Mouse (Mus musculus) limb, embryonic 14.5 days (tissue): ENCODE results near the gene Rnf213. TPM values are rescaled to one million over a fixed set of nuclear protein-coding genes. Genes with fewer than 3 reads are reported as not detected.

ENCODE experiments used
- ATAC-seq: fragments of 200-750 bp; cut with Nextera tagmentation; 2 replicates; pipeline ENCODE4 v1.8.0; 2017; ENCODE audit warnings: low read depth, moderate number of reproducible peaks, moderate TSS enrichment; ENCODE audit not compliant: low FRiP score
- DNase-seq: peaks from one replicate; pipeline ENCODE4 v3.0.0-alpha.2; 2015; ENCODE audit warnings: low spot score
- H3K27ac ChIP-seq: fragments of 300-500 bp; sonication (generic); replicated peaks from 2 replicates; pipeline ENCODE4 v1.5.1; 2014; ENCODE audit warnings: low read depth, mild to moderate bottlenecking, low read length, moderate library complexity, mixed read lengths
- H3K27me3 ChIP-seq: fragments of 300-500 bp; sonication (generic); 2 replicates; pipeline ENCODE4 v1.6.1; 2014; ENCODE audit warnings: low read length, mixed read lengths; ENCODE audit not compliant: control insufficient read depth, insufficient read depth
- H3K36me3 ChIP-seq: fragments of 300-500 bp; sonication (generic); 2 replicates; pipeline ENCODE4 v1.6.1; 2014; ENCODE audit warnings: mild to moderate bottlenecking, low read length, moderate library complexity, mixed read lengths; ENCODE audit not compliant: control insufficient read depth, insufficient read depth
- H3K4me1 ChIP-seq: fragments of 300-500 bp; sonication (generic); 2 replicates; pipeline ENCODE4 v1.6.1; 2014; ENCODE audit warnings: antibody characterized with exemption, low read length, mixed read lengths; ENCODE audit not compliant: control insufficient read depth, insufficient read depth
- H3K4me2 ChIP-seq: fragments of 300-500 bp; sonication (generic); replicated peaks from 2 replicates; pipeline ENCODE4 v1.6.1; 2014; ENCODE audit warnings: low read depth, mild to moderate bottlenecking, low read length, moderate library complexity; ENCODE audit not compliant: severe bottlenecking
- H3K4me3 ChIP-seq: fragments of 300-500 bp; sonication (generic); replicated peaks from 2 replicates; pipeline ENCODE4 v1.5.1; 2014; ENCODE audit warnings: low read length
- H3K9ac ChIP-seq: fragments of 300-500 bp; sonication (generic); 2 replicates; pipeline ENCODE4 v1.6.1; 2014; ENCODE audit warnings: mild to moderate bottlenecking, low read depth, low read length, moderate library complexity; ENCODE audit not compliant: severe bottlenecking
- H3K9me3 ChIP-seq: fragments of 300-500 bp; sonication (generic); 2 replicates; pipeline ENCODE4 v1.6.1; 2016; ENCODE audit warnings: low read length; ENCODE audit not compliant: control insufficient read depth
- POLR2A ChIP-seq: fragments of 200-500 bp; IDR thresholded peaks from 2 replicates; pipeline ENCODE4 v1.8.0; 2012; ENCODE audit warnings: inconsistent platforms, mild to moderate bottlenecking, moderate library complexity, borderline replicate concordance; ENCODE audit not compliant: insufficient read depth, insufficient read length; ENCODE audit errors: extremely low read depth
- WGBS: fragments of 180-500 bp; shearing (Covaris S2); extraction: QIAGEN DNeasy Blood & Tissue Kit; methylation state at CpG from one replicate; pipeline ENCODE4 v1.1.7; 2014; 5-methylcytosine and 5-hydroxymethylcytosine counted together
- polyA plus RNA-seq, 2 experiments: library from polyadenylated mRNA; depleted of rRNA in 1 of 2; stranded (reverse) in 1 of 2; unstranded in 1 of 2; fragments of >200 nt; fragmentation: Nextera tagmentation in 1 of 2; extraction: Ambion mirVana in 1 of 2; gene quantifications; 2 replicates each; pipeline versions ENCODE4 v1.2.1 to v1.2.3; 2012 to 2014

Gene Rnf213
- polyA plus RNA-seq, 2 experiments: 5.8 to 9.5 TPM

GRCm38 (mm10) chr11:119389851-119390270 is 3.0 kb upstream of the Rnf213 start:
- H3K27me3 ChIP-seq: peaks cover 10% of the 10 kb centered on the region; the same call in 1 of the 2 replicates
- H3K9ac ChIP-seq: peak overlapping the region; percentile 69
- peak overlapping the region; percentile 62 for H3K4me3 ChIP-seq
- peak; percentile 67 for DNase-seq
- no peaks in the 10 kb centered on the region for H3K36me3 ChIP-seq
- H3K4me1 ChIP-seq: peaks cover 19% of the 10 kb centered on the region
- TF ChIP-seq POLR2A: no peak
- no peaks in the 10 kb centered on the region for H3K9me3 ChIP-seq
- peak overlapping the region; percentile 58 for H3K27ac ChIP-seq
- 2% methylated on average over 32 of the region's 35 CpGs for WGBS
- peak; percentile 51; the same call in 1 of the 2 replicates for ATAC-seq
- peak overlapping the region; percentile 98 for H3K4me2 ChIP-seq

GRCm38 (mm10) chr11:119390271-119391231 is 2.3 kb upstream of the Rnf213 start:
- peak; percentile 41 for DNase-seq
- no peaks in the 10 kb centered on the region for H3K9me3 ChIP-seq
- no peaks in the 10 kb centered on the region for H3K36me3 ChIP-seq
- peaks cover 14% of the 10 kb centered on the region; the same call in 1 of the 2 replicates for H3K27me3 ChIP-seq
- peak overlapping the region; percentile 58 for H3K27ac ChIP-seq
- H3K4me3 ChIP-seq: peak overlapping the region; percentile 62
- peaks cover 19% of the 10 kb centered on the region for H3K4me1 ChIP-seq
- ATAC-seq: peak; percentile 21; the same call in 1 of the 2 replicates
- H3K9ac ChIP-seq: peak overlapping the region; percentile 69
- H3K4me2 ChIP-seq: peak overlapping the region; percentile 98
- WGBS: 3% methylated on average over 52 of the region's 53 CpGs
- no peak for TF ChIP-seq POLR2A

GRCm38 (mm10) chr11:119391386-119392000 is 1.4 kb upstream of the Rnf213 start:
- Histone ChIP-seq H3K4me3 (peak overlapping the region; percentile 62; the same call in 1 of the 2 replicates), H3K4me1 (peaks cover 19% of the 10 kb centered on the region), H3K27ac (no peak overlapping the region), H3K36me3 (no peaks in the 10 kb centered on the region), H3K4me2 (no peak overlapping the region), H3K27me3 (peaks cover 18% of the 10 kb centered on the region; the same call in 1 of the 2 replicates), H3K9me3 (no peaks in the 10 kb centered on the region), H3K9ac (no peak overlapping the region)
- no peak for DNase-seq
- no peak for TF ChIP-seq POLR2A
- WGBS: 37% methylated on average over 7 of the region's 7 CpGs
- no peak for ATAC-seq

- Histone ChIP-seq H3K36me3 (no peaks in the 10 kb centered on the region), H3K4me3 (peak overlapping the region; percentile 51; the same call in 1 of the 2 replicates), H3K27me3 (peaks cover 18% of the 10 kb centered on the region; the same call in 1 of the 2 replicates), H3K27ac (no peak overlapping the region), H3K4me1 (peaks cover 19% of the 10 kb centered on the region), H3K9me3 (no peaks in the 10 kb centered on the region), H3K4me2 (peak overlapping the region; percentile 72), H3K9ac (no peak overlapping the region)
- DNase-seq (peak; percentile 18), ATAC-seq (no peak)
- 8% methylated on average over 11 of the region's 12 CpGs for WGBS
- no peak for TF ChIP-seq POLR2A
These were observed 792 bp upstream of the Rnf213 start for GRCm38 (mm10) chr11:119392001-119392614.

GRCm38 (mm10) chr11:119393483-119393804 is 544 bp downstream of the Rnf213 start:
- WGBS: 19% methylated on average over 7 of the region's 7 CpGs
- H3K4me3 ChIP-seq: peak overlapping the region; percentile 51
- H3K4me2 ChIP-seq: peak overlapping the region; percentile 72
- H3K36me3 ChIP-seq: no peaks in the 10 kb centered on the region
- H3K27ac ChIP-seq: peak overlapping the region; percentile 33; the same call in 1 of the 2 replicates
- peaks cover 18% of the 10 kb centered on the region; the same call in 1 of the 2 replicates for H3K27me3 ChIP-seq
- H3K9me3 ChIP-seq: no peaks in the 10 kb centered on the region
- no peak for TF ChIP-seq POLR2A
- H3K4me1 ChIP-seq: peaks cover 19% of the 10 kb centered on the region
- ATAC-seq (no peak), DNase-seq (no peak)
- peak overlapping the region; percentile 49 for H3K9ac ChIP-seq
